Mouse (Mus musculus): ENCODE measurements around the gene Mmp2.

DNA sequence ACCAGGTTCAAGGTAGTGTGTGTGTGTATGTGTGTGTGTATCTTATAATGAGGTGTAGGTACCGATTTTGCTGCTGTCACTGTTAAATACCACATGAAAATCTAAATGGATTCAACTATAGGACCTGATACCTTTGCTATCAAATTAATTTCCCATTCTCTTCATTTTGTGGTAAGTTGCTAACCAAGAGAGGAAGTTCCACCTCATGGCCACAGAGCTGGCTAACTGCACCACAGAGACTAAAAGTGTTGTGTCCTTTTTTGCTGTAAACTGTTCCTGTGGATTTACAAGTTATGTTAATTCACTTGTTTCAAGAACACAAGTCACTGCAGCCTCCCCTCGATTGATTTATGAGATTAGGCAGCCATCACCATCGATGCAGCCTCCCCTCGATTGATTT is 70.7 kb downstream of the Mmp2 start:
- no peak for TF ChIP-seq CTCF (IDR thresholded peaks at IDR 0.05; ENCODE audit: borderline replicate concordance, extremely low read depth, insufficient read depth, insufficient read length)
- no peak for TF ChIP-seq POLR2A (IDR thresholded peaks at IDR 0.05; ENCODE audit: borderline replicate concordance, extremely low read depth, insufficient read depth, insufficient read length, poor library complexity, severe bottlenecking)
